Mouse (Mus musculus) stomach, postnatal 0 days (tissue): ENCODE measurements around the gene Elavl4. TPM values are rescaled to one million over a fixed set of nuclear protein-coding genes. Genes with fewer than 3 reads are reported as not detected.

Experiments
- ATAC-seq: fragments of 200-750 bp; cut with Nextera tagmentation; 2 replicates; pipeline ENCODE4 v1.8.0; 2017; ENCODE audit not compliant: low FRiP score, low TSS enrichment
- DNase-seq: peaks from one replicate; pipeline ENCODE4 v3.0.0-alpha.2; 2016; ENCODE audit warnings: low spot score
- H3K27ac ChIP-seq: fragments of 300-500 bp; sonication (generic); replicated peaks from 2 replicates; pipeline ENCODE4 v1.5.1; 2014; ENCODE audit warnings: mild to moderate bottlenecking, control low read depth
- H3K27me3 ChIP-seq: fragments of 300-500 bp; sonication (generic); 2 replicates; pipeline ENCODE4 v1.6.1; 2014; ENCODE audit warnings: low read length; ENCODE audit not compliant: control insufficient read depth, insufficient read depth
- H3K36me3 ChIP-seq: fragments of 300-500 bp; sonication (generic); 2 replicates; pipeline ENCODE4 v1.6.1; 2014; ENCODE audit warnings: low read length, mixed read lengths; ENCODE audit not compliant: control insufficient read depth, insufficient read depth
- H3K4me1 ChIP-seq: fragments of 300-500 bp; sonication (generic); replicated peaks from 2 replicates; pipeline ENCODE4 v1.6.1; 2014; ENCODE audit warnings: antibody characterized with exemption; ENCODE audit not compliant: control insufficient read depth, insufficient read depth
- H3K4me2 ChIP-seq: fragments of 300-500 bp; sonication (generic); replicated peaks from 2 replicates; pipeline ENCODE4 v1.6.1; 2014; ENCODE audit warnings: low read depth, mild to moderate bottlenecking, control low read depth, moderate library complexity
- H3K4me3 ChIP-seq: fragments of 300-500 bp; sonication (generic); 2 replicates; pipeline ENCODE4 v1.5.1; 2014; ENCODE audit warnings: low read depth, low read length, control low read depth
- H3K9ac ChIP-seq: fragments of 300-500 bp; sonication (generic); 2 replicates; pipeline ENCODE4 v1.6.1; 2014; ENCODE audit warnings: mild to moderate bottlenecking, low read length, control low read depth, mixed read lengths
- H3K9me3 ChIP-seq: fragments of 300-500 bp; sonication (generic); 2 replicates; pipeline ENCODE4 v1.6.1; 2016; ENCODE audit warnings: low read length; ENCODE audit not compliant: control insufficient read depth
- CTCF ChIP-seq: IDR thresholded peaks from 2 replicates; pipeline ENCODE4 v1.5.1; 2016; ENCODE audit warnings: antibody characterized with exemption, low read depth, mild to moderate bottlenecking, moderate library complexity
- EP300 ChIP-seq: optimal IDR thresholded peaks from 2 replicates; pipeline ENCODE3; 2016; ENCODE audit warnings: antibody characterized with exemption
- WGBS: fragments of 180-500 bp; shearing (Covaris S2); extraction: QIAGEN DNeasy Blood & Tissue Kit; methylation state at CpG from one replicate; pipeline ENCODE4 v1.1.7; 2014; 5-methylcytosine and 5-hydroxymethylcytosine counted together
- polyA plus RNA-seq: library from polyadenylated mRNA; unstranded; fragments of >200 nt; fragmentation: Nextera tagmentation; extraction: Ambion mirVana; gene quantifications from 2 replicates; pipeline ENCODE4 v1.2.1, GENCODE M21; 2015

The Elavl4 gene
- polyA plus RNA-seq, 1 experiment from 2014 or later, result 15.3 TPM

- no peak for DNase-seq
Observed at GRCm38 (mm10) chr4:110229652-110230051, 122.1 kb downstream of the Elavl4 start.

DNA sequence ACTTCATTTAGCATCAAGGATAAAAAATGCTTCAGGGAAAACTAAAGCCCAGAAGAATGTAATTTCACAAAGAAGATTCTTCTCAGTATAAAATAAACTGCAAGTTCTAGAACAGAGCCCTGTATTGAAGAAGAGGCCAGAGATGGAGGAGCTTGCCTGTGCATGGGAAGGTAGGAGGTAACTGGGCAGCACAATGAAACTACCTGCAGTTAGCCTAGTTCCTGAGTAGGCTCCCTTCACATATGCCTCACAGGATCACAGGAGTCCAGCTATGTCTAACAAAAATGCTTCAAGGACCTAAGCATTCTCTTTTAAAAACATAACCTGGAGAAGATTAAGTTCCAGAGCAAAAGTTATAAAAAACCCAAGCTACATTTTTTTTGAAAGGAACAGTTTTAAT lies 122.5 kb downstream of the Elavl4 start:
- Histone ChIP-seq H3K27ac (no peak overlapping the region), H3K4me3 (no peak overlapping the region), H3K9me3 (no peaks in the 10 kb centered on the region), H3K36me3 (no peaks in the 10 kb centered on the region), H3K4me2 (no peak overlapping the region), H3K4me1 (no peaks in the 10 kb centered on the region), H3K9ac (no peak overlapping the region), H3K27me3 (no peaks in the 10 kb centered on the region)
- ATAC-seq (no peak), DNase-seq (no peak)
- no peak for TF ChIP-seq CTCF
- TF ChIP-seq EP300, result no peak

More at GRCm38 (mm10) chr4:110229652-110230051, 122.1 kb downstream of the Elavl4 start:
- Histone ChIP-seq H3K36me3 (no peaks in the 10 kb centered on the region), H3K27me3 (no peaks in the 10 kb centered on the region), H3K9me3 (no peaks in the 10 kb centered on the region), H3K27ac (no peak overlapping the region), H3K4me3 (no peak overlapping the region), H3K4me2 (no peak overlapping the region), H3K9ac (no peak overlapping the region), H3K4me1 (no peaks in the 10 kb centered on the region)
- 88% methylated on average over 1 of the region's 1 CpGs for WGBS
- TF ChIP-seq EP300 (no peak), CTCF (no peak)
- ATAC-seq, result no peak

DNA sequence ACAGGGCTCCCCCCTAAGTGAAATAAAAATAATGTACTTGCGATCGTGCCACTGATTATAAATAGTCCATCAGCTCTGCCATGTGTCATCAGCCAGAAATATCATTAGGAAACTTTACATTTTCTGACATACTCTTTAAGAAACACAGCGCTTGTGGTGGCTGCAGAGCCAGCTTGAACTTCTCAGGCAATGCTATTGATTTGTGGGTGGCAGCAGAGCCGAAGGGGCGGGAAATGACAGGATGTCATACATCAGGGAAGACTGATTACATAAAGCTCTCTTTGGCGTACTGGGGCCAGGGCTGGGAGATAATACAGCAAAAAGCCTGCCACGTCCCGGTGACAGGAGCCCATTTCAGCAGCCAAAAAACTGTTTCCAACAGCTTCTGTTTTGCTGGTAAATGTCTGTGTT lies 124.1 kb downstream of the Elavl4 start:
- H3K9me3 ChIP-seq, result no peaks in the 10 kb centered on the region
- H3K27me3 ChIP-seq, result no peaks in the 10 kb centered on the region
- no peak for TF ChIP-seq EP300
- no peak for TF ChIP-seq CTCF
- ATAC-seq (no peak), DNase-seq (no peak)
- H3K9ac ChIP-seq, result no peak overlapping the region
- H3K4me3 ChIP-seq, result no peak overlapping the region
- no peak overlapping the region for H3K27ac ChIP-seq
- H3K4me1 ChIP-seq, result no peaks in the 10 kb centered on the region
- H3K36me3 ChIP-seq, result no peaks in the 10 kb centered on the region
- WGBS, result 22% methylated on average over 8 of the region's 8 CpGs
- no peak overlapping the region for H3K4me2 ChIP-seq

GRCm38 (mm10) chr4:110225492-110225891 lies 126.2 kb downstream of the Elavl4 start:
- Histone ChIP-seq H3K36me3 (no peaks in the 10 kb centered on the region), H3K4me3 (no peak overlapping the region), H3K9me3 (no peaks in the 10 kb centered on the region), H3K4me2 (no peak overlapping the region), H3K27me3 (no peaks in the 10 kb centered on the region), H3K27ac (no peak overlapping the region), H3K4me1 (no peaks in the 10 kb centered on the region), H3K9ac (no peak overlapping the region)
- TF ChIP-seq EP300 (no peak), CTCF (no peak)
- DNase-seq (no peak), ATAC-seq (no peak)
- 58% methylated on average over 10 of the region's 10 CpGs for WGBS

DNA sequence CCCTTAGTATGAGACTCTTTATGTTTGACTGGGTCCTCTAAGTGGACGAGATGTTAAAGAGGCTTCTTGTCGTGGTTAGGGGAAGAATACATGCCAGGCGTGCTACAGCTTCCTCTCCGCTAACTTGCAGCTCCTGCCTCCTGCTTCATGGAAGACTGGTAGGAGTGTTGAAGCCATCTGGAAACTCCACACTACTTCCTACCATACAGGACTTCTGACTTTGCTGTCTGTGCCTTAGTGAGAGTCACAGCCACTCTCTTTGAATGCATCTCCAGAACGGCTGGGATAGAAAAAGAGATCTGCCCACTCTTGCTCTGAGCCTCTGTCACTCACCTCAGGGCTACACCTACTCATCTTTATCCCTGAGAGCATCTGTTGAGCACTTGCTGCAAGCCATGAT lies 132.9 kb downstream of the Elavl4 start:
- 81% methylated on average over 5 of the region's 5 CpGs for WGBS
- Histone ChIP-seq H3K27ac (no peak overlapping the region), H3K4me2 (no peak overlapping the region), H3K9ac (no peak overlapping the region), H3K4me1 (no peaks in the 10 kb centered on the region), H3K27me3 (no peaks in the 10 kb centered on the region), H3K36me3 (no peaks in the 10 kb centered on the region), H3K4me3 (no peak overlapping the region), H3K9me3 (no peaks in the 10 kb centered on the region)
- no peak for ATAC-seq
- no peak for TF ChIP-seq EP300
- no peak for TF ChIP-seq CTCF
- DNase-seq, result no peak

- H3K27me3 ChIP-seq, result no peaks in the 10 kb centered on the region
- no peaks in the 10 kb centered on the region for H3K9me3 ChIP-seq
- H3K36me3 ChIP-seq, result no peaks in the 10 kb centered on the region
- no peak overlapping the region for H3K9ac ChIP-seq
- no peaks in the 10 kb centered on the region for H3K4me1 ChIP-seq
- 43% methylated on average over 3 of the region's 3 CpGs for WGBS
- H3K4me3 ChIP-seq, result no peak overlapping the region
- no peak for ATAC-seq
- TF ChIP-seq EP300, result no peak
- TF ChIP-seq CTCF, result no peak
- DNase-seq, result no peak
- H3K27ac ChIP-seq, result no peak overlapping the region
- H3K4me2 ChIP-seq, result no peak overlapping the region
Observed at GRCm38 (mm10) chr4:110217553-110217952, 134.2 kb downstream of the Elavl4 start.
